Mouse (Mus musculus) ovary, adult 18-20 months (tissue): ENCODE data around the gene Xkr7.

Experiments used
- DNase-seq: peaks from one replicate; pipeline ENCODE4 v3.0.0; 2022; ENCODE audit warnings: low spot score, mixed read lengths

Xkr7 gene

DNA sequence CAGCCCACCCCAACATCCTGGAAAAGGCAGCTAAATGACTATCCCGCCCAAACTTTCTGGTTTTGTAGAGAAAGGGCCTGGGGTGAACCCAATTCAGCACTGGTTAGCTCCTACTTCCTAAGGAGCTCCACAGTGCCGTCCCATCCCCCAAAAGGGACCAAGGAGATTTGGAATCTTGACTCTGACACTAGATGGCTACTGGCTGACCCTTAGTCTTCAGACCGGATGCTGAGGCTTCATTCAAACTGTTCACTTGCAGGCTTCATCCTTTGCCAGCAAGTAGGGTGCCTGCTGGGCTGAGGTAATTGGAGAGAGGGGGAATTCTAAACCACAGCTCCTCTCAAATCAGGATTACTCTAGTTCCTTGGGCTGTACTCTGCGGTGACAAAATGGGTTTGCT, 1.3 kb downstream of the Xkr7 start:
- DNase-seq: no peak

DNA sequence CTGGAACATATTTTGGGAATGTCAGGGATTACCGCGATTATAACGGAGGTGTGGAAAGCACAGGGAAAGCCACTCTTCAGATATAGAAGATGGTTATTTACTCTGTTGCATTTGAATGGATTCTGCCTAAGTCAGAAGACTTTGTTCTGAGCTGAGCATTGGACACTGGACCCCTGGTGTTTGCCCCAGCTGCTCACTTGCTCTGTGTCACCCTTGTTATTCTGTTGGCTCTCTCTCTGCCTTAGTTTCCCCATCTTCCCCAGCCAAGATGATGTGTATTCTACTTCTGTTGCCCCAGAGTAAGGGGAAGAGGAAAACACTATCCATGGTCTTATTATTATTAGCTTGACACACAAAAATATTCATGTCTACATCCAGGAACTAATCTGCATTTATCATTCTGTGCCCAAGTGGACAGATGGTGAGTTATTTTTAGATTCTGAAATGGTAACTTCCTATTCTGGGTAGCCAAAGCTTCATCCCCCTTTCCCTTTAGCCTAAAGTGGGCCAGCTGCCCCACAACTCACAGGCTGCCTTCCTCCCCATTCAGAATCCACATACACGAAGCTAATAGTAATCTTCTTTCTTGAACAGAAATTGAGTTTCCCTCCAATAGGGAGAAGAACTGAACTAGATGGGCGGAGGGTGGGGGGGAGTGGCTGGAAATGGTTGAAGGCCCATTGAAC, 2.0 kb downstream of the Xkr7 start:
- no peak for DNase-seq

DNA sequence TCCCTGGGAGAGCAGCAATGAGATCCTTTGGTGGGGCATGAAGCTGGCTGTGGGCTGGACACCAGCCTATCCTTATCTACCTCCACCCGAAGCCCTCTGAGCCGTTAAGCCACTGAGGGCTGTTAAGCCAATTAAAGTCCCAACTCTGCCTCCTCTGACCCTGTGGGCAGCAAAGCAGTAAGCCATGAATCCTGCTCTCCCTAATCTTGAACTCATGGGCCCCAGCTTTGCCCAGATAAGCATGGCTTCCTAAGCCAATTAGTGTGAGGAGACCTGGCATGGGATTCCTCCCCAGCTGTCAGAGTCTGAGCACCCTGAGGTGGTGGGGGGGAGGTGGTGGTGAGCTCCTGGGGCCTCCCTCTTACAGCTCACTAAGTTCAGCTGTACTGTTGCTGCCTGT, 5.0 kb downstream of the Xkr7 start:
- no peak for DNase-seq

GRCm38 (mm10) chr2:153043886-153044285, 12.2 kb downstream of the Xkr7 start:
- DNase-seq: no peak

GRCm38 (mm10) chr2:153045884-153046299, 14.2 kb downstream of the Xkr7 start:
- DNase-seq: no peak

GRCm38 (mm10) chr2:153047828-153048465, 16.3 kb downstream of the Xkr7 start:
- DNase-seq: no peak

GRCm38 (mm10) chr2:153049288-153049996, 17.8 kb downstream of the Xkr7 start:
- no peak for DNase-seq

DNA sequence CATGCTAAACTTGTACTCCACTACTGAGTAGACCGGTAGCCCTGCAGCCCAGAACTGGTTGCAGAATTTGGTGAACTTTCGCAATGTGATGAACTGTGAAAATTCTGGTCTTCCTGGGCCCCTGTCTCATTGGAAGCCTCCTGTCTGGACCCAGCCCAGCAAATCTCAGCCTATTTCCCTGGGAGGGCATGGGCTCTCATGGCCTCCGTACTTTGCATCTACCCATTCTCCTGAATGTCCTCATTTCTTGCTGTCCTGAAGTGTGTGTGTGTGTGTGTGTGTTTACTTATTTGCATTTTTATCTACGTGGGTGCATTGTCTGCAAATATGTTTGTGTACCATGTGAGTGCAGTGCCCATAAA, 18.3 kb downstream of the Xkr7 start:
- no peak for DNase-seq

GRCm38 (mm10) chr2:153051095-153051494, 19.4 kb downstream of the Xkr7 start:
- DNase-seq: no peak

GRCm38 (mm10) chr2:153051537-153051936, 19.9 kb downstream of the Xkr7 start:
- no peak for DNase-seq

GRCm38 (mm10) chr2:153052700-153053351, 21.2 kb downstream of the Xkr7 start:
- DNase-seq: no peak

DNA sequence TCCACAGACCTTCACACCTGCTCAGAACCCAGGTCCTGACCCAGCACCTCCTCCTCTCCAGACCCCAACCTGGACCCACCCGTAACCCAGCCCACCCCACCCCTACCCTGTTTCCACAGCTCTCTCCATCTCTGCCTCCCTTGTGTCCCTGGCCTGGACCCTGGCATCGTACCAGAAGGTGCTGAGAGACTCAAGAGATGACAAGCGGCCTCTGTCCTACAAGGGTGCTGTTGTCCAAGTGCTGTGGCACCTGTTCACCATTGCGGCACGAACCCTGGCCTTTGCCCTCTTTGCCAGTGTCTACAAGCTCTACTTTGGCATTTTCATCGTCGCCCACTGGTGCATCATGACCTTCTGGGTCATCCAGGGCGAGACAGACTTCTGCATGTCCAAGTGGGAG, 22.2 kb downstream of the Xkr7 start:
- no peak for DNase-seq

- DNase-seq: no peak
These were observed 23.7 kb downstream of the Xkr7 start for GRCm38 (mm10) chr2:153055270-153055920.

DNA sequence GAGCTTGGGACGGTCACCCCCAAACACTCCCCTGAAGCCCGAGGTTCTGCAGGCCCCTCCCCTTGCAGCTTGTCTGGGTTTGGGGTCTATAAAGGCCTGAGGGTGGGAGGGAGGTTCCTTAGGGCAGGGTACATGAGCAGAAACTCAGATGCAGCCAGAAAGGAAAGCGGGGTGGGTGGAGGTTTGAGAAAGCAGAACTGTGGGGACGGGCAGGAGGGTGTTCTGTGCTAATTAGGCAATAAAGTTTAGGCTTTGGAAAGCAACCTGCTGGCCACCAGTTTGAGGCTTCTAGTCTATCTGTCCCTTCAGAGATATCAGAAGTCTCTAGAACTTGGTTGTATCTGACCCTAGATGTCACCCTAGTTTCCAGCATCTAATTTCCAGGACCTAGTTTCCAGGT, 26.7 kb downstream of the Xkr7 start:
- no peak for DNase-seq

GRCm38 (mm10) chr2:153060216-153060615, 28.6 kb downstream of the Xkr7 start:
- DNase-seq: no peak

DNA sequence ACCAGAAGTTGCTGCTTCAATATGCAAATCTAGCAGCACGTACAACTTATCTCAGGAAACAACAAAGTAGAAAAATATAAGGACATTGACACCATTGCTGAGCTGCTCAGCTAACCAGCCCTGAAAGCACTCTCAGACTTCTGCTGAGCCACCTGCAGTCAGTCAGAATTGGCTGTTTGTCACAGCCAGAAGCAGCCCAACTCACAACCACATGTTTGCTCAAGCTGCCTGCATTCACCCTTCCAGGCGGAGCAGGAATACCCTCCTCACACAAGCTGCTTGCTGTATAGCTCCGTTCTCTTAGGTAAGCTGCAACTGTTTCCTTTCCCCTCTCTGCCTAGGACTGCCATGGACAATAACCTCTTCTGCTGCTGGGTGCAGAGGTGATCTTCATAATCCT, 31.7 kb downstream of the Xkr7 start:
- no peak for DNase-seq

DNA sequence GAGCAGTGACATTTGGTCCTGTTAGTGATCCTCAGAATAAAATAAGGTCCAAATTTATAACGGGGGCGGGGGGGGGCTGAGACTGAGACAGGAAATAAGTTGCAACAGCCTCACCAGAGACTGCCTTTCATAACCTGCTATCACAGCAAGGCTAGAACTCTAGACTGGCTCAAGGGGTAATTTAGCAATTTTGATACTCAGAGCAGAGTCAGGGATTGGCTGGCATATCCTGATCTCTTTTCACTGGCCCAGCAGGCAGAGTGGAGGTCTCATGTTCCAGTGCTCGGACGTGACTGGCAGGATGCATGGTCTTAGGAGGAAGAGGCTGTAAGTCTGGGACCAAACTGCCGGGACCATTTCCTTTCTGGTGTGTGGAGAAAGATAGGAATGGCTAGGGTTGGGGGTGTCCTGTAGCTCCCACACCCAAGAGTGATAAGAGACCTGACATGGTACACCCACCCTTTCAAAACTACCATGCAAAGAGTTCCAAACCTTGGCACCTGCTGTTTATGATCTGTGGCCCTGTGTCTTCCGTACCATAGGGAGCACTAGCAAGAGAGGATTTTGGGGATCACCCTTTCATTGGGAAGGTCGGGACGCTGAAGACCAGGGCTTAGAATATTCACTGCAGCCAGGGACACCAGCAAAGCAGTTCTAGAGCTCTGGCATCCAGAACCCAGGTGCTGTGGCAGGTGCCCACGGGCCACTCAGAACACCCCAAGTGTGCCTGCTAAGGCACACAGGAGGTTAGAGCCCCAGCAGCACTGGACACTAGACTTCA, 32.7 kb downstream of the Xkr7 start:
- DNase-seq: no peak

DNA sequence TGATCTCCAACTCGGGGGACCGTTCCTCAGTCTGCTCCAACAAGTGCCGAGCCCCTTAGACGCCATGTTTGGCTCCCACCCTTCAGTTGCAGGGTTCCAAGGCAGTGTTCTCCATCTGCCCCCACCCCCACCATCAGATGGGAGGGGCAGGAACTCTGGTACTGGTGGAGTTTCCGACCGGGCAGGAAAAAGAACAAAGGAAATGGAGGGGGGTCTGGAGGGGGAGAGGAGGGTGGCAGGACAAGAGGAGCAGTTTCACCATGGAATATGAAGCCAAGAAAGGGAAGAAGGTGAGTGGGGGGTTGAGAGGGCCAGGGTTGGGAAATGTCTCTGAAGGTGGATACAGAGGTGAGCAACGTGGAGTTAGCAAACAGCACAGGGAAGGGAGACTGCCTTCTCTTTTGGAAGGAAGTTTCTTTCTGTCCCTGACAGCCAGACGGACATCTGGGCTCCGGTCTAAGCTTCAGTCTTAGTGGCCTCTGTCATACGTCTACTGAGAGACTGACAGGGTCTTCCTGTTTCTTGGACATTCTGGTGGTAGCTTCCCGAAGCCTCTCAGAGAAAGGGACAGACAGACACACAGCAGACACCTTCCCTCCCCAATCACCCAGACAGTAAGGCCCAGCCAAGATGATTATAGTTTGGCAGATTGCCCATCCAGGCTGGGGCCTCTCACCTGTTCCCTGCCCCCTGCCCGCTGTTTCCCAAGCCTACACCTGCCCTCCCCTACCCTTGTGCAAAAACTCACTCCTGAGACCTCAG, 34.3 kb downstream of the Xkr7 start, which contains the start of gene Ccm2l:
Gene Ccm2l, plus strand, starts transcription at position 209 of the 762 bp plus-strand sequence.
- DNase-seq: no peak

GRCm38 (mm10) chr2:153066991-153067390, 35.3 kb downstream of the Xkr7 start:
- DNase-seq: no peak

DNA sequence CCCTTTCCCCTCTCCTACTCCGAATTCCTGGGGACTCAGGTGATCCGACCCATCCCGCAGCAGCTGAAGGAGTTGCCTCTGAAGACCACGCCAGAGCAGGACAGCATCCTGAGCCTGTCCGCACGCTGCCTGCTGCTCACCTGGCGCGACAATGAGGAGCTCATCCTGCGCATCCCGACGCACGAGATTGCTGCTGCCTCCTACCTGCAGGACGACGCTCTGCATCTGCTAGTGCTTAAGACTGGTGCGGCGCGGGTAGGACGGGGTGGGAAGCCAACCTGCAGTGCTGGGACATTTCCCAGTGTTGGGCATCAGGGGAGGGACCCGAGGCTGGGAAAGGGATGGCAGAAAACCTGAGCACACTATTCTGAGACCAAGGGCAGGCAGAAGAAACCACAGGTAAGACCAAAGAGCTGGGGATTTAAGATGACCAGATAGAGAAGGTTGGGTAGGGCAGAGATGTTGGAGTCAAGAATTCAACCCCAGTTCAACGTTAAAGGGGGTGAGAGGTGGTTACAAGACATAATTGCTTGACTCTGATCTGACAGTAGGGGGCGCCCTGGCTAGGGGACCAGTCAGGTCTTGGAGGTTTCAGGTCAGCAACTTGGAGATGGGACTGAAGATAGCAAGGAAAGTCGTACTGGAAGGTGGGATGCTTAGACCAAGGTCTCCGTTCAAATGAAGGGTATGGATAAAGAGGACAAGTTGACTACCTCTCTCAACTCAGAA, 39.3 kb downstream of the Xkr7 start:
- no peak for DNase-seq
